Mouse (Mus musculus): ENCODE measurements at regions not wholly inside any gene's neighbourhood (a gene's known extent, or its start where the extent isn't known, plus 50 kb on each side); places are given as distances from the start of the nearest gene placed in this dataset.
"Not testable (repeated sequence)": the region's sequence is repeated elsewhere in the genome, so short reads cannot be mapped to it uniquely, and the experiment has no call there.

DNA sequence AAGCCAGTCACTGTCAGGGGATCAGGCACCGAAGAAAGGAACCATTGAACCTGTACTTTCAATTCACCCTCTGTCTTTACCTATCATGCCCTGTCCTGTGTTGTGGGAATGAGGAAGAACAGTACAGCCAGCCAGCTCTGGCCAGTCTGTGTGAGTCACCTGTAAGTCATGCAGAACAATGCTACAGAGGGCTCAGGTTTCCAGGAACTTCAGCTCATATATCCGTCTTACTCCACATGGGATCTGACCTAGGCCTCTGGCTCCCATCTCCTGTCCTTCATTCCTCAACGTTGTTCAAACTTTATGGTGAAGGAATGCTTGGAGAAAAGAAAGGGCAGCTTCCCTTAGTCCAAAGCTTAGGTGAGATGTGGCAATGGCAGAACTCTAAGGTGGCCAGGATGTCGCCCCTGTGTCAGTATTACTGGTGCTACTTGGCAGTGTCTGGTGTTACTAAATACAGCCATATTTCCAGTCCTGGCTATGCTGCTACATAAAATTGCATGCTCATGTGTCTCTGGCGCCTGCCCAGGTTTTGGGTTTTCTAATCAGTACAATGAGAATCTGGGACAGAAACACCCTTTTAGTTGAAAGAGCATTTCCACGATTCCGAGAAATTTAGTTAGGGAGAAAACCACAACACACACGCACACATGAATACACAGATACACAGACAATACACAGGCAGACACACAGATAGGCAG, 140.7 kb upstream of the Gmds start:
- intact Hi-C loops (cut with DNase I): no loop called here
- peak; percentile 21 for DNase-seq (ENCODE audit: low spot score)

DNA sequence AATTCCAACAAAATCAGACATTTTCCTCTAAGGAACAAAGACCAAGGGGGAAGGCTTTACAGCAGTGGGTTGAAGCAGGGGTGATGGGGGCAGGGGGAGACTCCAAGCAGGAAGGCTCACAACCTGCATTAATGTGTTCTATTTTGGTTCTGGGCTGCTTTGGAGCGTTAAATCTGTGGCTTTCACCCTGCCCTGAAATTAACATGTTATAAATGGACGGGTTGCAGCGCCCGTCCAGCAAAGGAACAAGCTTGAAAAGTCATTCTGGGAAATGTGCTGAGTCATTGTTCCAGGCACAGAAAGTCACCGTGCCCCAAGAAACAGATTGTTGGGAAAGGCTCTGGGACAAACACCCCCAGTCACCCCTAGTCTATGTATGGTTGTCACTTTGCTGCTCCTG, 127.2 kb upstream of the Gmds start:
- DNase-seq (ENCODE audit: low spot score): no peak
- intact Hi-C loops (cut with DNase I): no loop called here

DNA sequence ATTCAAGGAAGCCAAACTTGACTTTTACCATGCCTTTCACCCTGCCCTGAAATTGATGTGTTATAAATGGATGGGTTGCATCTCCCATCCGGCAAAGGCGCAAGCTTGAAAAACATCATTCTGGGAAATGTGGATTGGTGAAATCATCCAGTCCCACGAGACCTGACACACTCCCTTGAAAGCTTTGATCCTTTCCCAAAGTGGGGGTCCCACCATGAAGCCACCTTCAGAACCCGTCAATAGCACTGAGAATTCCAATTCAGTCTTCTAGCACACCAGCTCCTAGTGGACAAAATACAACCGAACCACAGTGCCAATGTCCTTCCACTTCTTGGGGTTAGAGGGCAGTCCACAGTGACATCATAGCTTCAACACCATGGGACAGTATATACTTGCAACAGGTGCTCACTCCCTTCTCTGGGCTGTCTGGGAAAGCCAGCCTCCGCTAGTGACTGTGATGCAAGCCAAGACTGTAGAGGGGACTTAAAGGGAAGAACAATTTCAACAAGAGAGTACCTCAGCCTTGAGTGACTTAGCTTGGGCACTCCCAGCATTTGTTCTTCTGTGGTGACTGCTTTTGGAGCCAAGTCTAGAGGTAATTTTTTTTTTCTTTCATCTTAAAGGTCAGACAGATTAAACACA, 126.6 kb upstream of the Gmds start:
- DNase-seq (ENCODE audit: low spot score): no peak
- intact Hi-C loops (cut with DNase I): no loop called here

DNA sequence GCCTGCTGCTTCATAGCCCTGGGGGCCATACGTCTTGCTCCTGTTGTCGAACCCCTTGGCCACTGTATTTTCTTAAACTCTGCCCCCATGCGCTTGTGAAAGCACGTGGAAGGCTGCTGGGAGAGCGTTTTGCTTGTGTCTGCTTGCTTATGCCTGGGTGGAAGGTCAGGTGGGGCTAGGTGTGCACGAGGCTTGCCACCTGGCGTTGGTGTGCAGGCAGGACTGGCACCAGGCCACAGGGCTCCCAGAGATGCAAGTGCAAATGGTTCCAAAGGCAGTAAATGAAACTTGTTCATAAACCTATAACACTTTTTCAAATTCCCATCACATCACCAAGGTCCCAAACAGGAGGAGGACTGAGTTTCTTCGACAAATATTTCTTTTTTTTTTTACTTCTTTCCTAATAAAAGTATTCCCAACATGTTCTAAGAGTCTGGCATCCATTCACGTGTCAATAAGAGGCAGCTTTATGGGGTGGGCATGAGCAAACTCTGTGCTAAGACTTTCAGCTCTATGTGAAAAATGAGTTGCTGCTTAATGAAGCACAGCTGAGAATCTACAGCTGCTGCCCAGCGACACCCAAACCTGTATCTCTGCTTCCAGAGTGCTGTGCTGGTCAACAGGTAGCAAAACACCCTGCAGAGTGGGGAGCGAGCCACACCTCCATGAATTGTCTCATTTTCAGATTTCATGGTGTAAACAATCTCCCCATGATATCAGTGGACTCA, 116.0 kb upstream of the Gmds start:
- intact Hi-C loops (cut with DNase I): no loop called here
- DNase-seq (ENCODE audit: low spot score): no peak

DNA sequence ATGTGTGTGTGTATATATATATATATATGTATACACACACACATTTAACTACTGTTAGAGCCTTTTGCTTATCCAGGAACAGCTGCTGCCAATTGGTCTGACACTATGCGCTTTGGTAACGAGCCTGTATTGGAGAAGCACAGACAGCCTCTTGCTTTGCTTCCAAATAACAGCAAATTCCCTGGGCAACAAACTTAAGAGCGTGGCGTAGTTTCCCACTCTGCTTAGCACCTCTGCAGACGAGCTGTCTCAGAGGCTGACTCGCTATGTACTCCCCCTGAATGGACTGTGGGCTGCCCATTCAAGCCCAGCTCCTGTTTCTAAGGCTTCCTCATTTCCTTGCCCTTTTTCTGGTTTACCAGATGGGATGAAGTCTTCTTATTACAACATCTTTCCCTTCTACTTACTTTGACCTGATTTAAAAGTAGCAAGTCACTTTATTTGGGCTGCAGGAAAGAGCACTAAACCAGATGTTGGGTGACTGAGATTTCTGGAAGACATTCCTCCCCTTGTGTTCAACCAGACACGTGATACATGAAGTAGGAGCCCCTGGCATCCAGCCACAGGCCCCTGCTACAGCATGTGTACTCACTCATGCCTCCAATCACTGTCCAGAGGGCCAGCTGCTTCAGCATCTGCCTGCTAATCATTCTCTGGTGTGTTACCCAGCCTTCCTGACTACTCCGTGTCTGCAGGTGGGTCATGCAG, 111.3 kb upstream of the Gmds start:
- intact Hi-C loops (cut with DNase I): no loop called here
- peak; percentile 57 for DNase-seq (ENCODE audit: low spot score)

DNA sequence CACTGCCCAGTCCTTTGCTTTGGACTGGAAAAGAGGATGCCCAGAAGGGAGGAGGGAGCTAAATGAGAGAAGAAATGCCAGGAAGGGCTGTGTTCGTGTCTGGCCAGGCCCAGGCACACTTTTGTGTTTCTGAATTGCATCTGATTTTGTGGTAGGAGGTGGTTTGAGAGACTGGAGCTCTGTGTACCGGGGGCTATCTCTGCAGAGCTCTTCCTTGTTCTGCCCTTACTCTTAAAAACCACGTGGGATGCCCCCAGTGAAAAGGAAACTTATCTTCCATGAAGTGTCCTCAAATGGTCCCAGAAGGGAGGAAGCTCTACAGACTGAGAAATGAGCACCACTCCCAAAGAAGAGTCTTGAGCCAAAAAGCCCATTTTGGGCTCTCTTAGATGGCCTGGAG, 106.0 kb upstream of the Gmds start:
- intact Hi-C loops (cut with DNase I): no loop called here
- DNase-seq (ENCODE audit: low spot score): no peak

DNA sequence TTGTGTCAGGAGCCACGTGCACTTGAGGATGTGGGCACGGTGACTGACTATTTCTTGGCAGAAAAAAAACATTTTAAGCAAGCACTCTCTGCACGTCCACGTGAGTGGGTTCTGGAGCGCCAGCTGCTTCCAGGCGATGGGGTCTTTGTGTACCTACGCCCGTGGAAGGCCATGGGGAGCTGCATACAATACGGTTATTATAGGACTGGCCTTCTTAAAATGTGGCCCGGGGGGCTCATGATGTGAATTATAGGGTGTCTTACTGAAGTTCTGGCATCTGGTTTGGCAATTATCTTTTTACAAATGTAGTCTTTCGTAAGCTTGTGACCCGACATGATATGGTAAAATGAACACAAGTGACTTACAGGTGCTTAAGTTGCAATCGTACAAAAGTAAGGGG, 103.5 kb upstream of the Gmds start:
- DNase-seq (ENCODE audit: low spot score): no peak
- intact Hi-C loops (cut with DNase I): no loop called here

DNA sequence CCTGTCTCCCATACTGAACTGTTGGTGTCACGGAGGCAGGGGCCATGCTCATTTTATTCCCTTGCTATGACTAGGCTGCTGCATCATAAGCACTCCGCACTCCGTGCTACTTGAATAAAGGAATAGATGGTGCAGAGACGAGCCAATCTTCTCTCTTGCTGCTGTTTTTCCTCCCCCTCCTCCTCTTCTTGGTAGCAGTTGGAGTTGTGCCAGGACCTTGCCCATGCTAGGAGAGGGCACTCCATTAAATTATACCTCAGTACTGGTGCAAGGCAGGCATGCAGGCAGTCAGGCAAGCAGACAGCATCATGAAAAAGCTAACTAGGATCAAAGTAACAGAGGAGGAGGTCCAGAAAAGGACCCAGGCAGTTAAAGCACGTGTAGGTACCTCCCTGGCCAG, 96.6 kb upstream of the Gmds start:
- no peak for DNase-seq (ENCODE audit: low spot score)
- intact Hi-C loops (cut with DNase I): no loop called here

DNA sequence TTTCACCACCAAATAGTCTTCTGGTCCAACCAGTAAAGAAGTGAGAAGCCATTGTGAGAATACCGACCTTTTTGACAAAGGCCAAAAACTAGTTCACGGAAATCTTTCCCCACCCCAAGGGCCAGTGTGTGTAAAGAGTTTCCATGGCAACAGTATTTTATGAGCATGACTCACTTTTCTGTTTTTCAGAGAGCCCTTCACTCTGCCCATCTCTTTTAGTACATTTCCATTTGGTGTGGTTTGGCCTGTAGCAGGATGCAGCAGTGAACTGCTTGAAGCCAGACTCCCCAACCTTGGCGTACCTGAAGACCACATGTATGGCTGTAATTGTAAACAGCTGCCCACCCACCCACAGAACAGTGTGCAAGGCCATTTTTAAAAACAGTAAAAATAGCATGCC, 89.9 kb upstream of the Gmds start:
- DNase-seq (ENCODE audit: low spot score): no peak
- intact Hi-C loops (cut with DNase I): no loop called here

DNA sequence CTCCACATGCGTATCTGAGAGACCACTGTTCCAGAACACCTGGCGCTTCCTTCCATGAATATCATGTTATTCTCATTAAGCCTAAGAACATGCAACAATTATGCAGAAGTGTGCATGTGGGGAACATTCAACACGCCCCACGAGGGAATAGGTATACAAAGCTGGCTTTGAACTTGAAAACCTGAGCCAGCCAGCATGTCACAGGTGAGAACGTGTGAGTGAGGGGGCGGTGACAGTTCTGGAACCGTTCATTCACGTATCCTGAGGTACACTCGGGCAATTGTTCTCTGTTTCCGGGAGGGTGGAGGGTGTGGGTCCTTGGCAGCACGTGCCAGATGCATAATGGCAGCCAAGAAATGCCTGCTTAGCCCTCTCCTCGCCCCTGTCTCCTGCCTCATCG, 88.4 kb upstream of the Gmds start:
- intact Hi-C loops (cut with DNase I): no loop called here

DNA sequence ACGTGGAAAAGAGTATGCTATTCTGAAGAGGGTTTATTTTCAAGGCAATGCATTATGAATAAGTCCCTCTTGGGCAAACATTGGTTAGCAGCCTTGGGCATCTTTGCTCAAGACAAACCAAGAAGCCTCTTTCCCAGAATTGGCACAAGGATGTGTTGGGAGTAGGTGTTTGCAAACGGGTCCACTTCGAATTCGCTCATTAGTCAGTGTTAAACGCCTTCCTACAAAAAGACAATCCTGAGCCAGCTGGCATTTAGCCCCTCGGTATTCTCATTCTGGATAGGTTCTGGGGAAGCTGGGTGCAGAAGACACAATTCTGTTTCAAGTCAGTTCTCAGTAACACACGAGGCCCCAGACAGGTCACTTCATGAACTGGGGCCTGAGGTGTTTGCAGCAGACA, 87.7 kb upstream of the Gmds start:
- no peak for DNase-seq (ENCODE audit: low spot score)
- intact Hi-C loops (cut with DNase I): no loop called here

More for the DNA sequence above, 88.4 kb upstream of the Gmds start:
- DNase-seq (ENCODE audit: low spot score): no peak

DNA sequence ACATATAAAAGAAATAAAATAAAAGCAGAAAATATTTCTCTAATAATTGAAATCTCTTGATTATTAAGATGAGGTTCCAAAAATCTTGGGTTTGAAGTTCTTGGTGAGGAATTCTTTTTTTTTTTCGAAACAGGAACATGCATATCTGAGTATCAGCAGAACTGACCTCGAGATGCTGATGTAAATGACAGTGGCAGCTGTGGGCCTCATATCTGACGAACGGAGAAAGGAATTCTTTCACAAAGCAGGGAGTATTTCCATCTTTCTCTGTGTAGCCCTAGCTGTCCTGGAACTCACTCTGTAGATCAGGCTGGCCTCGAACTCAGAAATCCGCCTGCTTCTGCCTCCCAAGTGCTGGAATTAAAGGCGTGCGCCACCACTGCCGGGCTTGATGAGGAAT, 86.0 kb upstream of the Gmds start:
- DNase-seq (ENCODE audit: low spot score); intact Hi-C loops (cut with DNase I): not testable (repeated sequence)

DNA sequence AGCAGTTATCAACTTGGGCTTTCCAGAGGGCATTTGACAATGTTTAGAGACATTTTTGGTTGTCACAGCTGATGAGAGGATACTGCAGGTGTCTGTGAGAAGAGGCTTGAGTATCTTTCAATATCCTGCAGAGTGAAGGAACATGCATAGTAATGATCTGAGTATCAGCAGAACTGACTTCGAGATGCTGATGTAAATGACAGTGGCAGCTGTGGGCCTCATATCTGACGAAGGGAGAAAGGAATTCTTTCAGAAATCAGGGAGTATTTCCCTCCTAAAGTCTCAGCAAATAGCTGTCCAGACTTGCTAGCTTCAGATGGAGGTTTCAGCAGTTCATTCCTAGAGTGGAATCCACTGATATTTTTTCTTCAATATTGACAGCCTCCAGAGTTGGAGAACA, 83.9 kb upstream of the Gmds start:
- intact Hi-C loops (cut with DNase I): no loop called here

DNA sequence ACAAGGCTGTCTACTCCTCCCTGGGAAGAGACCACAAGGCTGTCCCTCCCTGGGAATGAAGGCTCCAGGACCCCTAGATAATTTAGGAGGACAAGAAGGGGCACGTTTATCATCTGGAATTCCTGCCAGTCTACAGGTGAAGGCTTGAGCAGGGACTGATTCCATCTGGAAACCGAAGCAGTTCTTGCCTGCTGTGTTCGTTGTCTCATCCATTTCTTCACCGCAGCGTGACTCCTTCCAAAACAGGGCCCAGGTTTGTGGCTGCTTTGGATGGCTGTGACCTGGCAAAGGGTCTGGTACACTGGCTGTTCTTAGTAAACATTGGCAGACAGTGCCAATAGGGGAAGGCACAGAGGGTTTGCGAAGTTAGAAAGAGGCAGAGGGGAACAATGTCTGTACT, 80.8 kb upstream of the Gmds start:
- DNase-seq (ENCODE audit: low spot score): no peak
- intact Hi-C loops (cut with DNase I): no loop called here

More for the DNA sequence above, 83.9 kb upstream of the Gmds start:
- DNase-seq (ENCODE audit: low spot score): no peak

DNA sequence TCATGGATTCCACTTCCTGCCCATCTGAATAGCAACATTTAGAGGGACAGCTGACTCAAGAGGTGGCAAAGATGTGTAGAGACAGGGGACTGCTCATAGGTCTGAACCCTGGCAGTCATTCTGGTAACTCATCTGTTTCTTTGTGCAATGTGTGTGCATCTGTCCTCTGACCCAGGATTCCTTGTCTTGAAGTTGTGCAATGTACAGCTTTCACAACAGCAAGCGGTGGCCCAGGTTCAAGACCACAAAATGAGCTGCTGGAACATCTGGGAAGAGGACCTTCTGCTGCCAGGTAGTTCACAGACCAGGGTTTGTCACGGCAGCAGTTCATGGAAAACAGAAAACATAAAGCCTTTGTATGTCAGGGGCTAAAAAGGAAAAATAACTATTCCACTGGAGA, 80.1 kb upstream of the Gmds start:
- DNase-seq (ENCODE audit: low spot score): no peak
- intact Hi-C loops (cut with DNase I): no loop called here

DNA sequence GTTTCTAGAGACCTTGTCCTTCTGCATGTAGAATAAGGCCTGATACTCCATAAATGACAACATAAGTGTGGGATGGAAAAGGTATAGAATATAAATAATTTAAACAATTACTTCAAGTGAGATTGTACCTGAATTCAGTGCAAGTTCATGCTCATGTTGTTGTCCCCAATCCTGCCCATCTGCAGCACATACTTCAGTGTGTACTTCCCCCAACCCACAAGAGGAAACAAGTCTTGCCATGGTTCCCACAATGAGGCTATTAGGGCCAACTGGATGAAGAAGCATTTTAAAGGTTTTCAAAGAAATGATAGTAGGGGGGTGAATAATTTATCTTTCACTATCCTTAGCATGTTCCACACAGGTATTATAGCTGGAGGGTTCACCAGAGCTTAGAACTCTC, 79.4 kb upstream of the Gmds start:
- intact Hi-C loops (cut with DNase I): no loop called here
- DNase-seq (ENCODE audit: low spot score): no peak

DNA sequence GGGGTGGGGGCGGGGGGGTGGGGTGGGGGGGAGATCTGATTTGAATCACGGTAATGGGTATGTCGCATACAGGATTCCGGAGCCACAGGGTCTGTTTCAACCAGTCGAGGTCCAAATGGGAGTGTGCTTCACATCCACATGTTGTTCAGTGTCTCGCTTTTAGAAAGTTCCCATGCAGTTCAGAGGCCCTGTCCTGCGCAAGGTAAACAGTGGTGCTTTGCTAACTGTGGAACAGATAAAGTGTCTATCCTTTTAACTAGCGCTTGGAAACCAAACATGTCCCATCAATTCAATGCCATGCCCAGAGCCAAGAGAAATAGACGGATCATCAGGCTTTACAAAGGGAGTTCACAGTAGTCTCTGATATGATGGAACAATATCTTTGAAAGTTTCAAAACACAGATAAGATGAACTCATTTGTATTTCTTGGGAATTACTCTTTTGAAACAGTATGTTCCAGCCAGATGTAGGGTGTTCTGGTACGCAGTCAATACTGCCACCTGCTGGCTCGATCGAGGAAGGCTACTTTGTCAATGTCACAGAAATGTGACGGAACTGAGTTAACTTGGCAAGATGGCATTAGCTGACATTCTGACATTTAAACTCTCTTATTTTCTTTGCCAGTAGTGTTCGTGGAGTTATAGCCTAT, 72.9 kb upstream of the Gmds start:
- DNase-seq (ENCODE audit: low spot score): peak; percentile 53
- intact Hi-C loops (cut with DNase I): loop anchor here (1.0 to 5.0 kb wide), 5 partner anchors 99 to 619 kb away; no protein-coding TSS in a partner anchor

DNA sequence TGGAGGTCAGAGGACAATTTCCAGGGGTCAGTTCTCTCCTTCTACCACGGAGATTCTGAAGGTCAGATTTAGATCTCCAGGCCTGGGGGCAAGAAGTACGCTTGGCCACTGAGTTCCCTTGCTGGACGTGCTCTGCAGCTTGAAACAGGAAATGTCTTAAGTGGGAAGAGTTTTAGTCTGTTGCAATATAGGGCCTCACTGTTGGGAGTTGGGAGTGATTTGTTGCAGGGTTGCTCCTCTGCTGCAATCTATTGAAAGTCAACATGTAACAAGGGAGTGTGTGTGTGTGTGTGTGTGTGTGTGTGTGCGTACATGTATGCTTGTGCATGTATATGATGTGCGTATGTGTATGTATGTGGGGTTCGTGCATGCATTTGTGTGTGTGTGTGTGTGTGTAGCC, 71.5 kb upstream of the Gmds start:
- no peak for DNase-seq (ENCODE audit: low spot score)
- intact Hi-C loops (cut with DNase I): loop anchor here (2.0 to 5.0 kb wide), 3 partner anchors 97 to 272 kb away; no protein-coding TSS in a partner anchor

DNA sequence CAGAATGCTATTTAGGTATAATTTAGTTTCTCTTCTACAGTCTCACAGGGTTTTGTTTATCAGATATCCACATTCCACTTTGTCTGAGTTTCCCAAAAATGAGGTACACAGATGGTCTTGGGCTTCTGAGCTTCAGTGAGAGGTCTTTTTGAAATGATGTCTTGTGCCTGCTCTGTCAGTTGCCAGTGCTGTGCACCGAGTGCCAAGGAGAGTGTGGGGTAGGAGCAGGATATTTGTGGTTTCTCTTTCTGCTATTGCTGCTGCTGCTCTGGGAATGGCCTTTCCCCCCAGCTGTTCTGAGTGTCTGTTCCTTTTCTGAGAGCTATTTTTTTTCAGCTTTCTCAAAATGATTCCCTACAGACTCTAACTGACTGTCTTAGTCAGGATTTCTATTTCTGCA, 60.1 kb upstream of the Gmds start:
- intact Hi-C loops (cut with DNase I): no loop called here
- no peak for DNase-seq (ENCODE audit: low spot score)
